Mouse (Mus musculus) testis, adult 2 months (tissue): ENCODE data around the gene Lrrc20. TPM values are rescaled to one million over a fixed set of nuclear protein-coding genes. Genes with fewer than 3 reads are reported as not detected.

Experiments used
- H3K27ac ChIP-seq: fragments of 200-500 bp; 2 replicates; pipeline ENCODE4 v1.5.1; 2012; ENCODE audit warnings: low read depth, low read length; ENCODE audit not compliant: control insufficient read depth, insufficient read depth
- H3K27me3 ChIP-seq: fragments of 200-500 bp; 2 replicates; pipeline ENCODE4 v1.6.1; 2012; ENCODE audit warnings: mild to moderate bottlenecking, low read length, moderate library complexity; ENCODE audit not compliant: control insufficient read depth, insufficient read depth
- H3K36me3 ChIP-seq: fragments of 200-500 bp; 2 replicates; pipeline ENCODE4 v1.6.1; 2012; ENCODE audit warnings: mild to moderate bottlenecking, low read length; ENCODE audit not compliant: control insufficient read depth, insufficient read depth
- H3K4me1 ChIP-seq: fragments of 200-500 bp; 2 replicates; pipeline ENCODE4 v1.6.1; 2012; ENCODE audit warnings: low read length; ENCODE audit not compliant: control insufficient read depth, insufficient read depth
- H3K4me3 ChIP-seq: fragments of 200-500 bp; 2 replicates; pipeline ENCODE4 v1.5.1; 2012; ENCODE audit warnings: low read depth, mild to moderate bottlenecking, low read length, moderate library complexity, mixed read lengths; ENCODE audit not compliant: control insufficient read depth
- CTCF ChIP-seq: fragments of 200-500 bp; IDR thresholded peaks from 2 replicates; pipeline ENCODE4 v1.5.1; 2012; ENCODE audit warnings: low read depth, mild to moderate bottlenecking, inconsistent platforms, low read length, moderate library complexity; ENCODE audit not compliant: control insufficient read depth, insufficient read depth, insufficient replicate concordance
- POLR2A ChIP-seq: fragments of 200-500 bp; IDR thresholded peaks from 2 replicates; pipeline ENCODE4 v1.6.1; 2012; ENCODE audit warnings: low read depth, mild to moderate bottlenecking, inconsistent platforms, low read length, moderate library complexity; ENCODE audit not compliant: control insufficient read depth
- polyA plus RNA-seq: library from polyadenylated mRNA; depleted of rRNA; stranded (reverse); fragments of >200 nt; gene quantifications from 2 replicates; pipeline ENCODE4 v1.2.3, GENCODE M21; 2012

Gene Lrrc20
- polyA plus RNA-seq, 1 experiment: 3.3 TPM

GRCm38 (mm10) chr10:61517296-61518071 lies 41.9 kb downstream of the Lrrc20 start:
- no peaks in the 10 kb centered on the region for H3K36me3 ChIP-seq
- H3K27me3 ChIP-seq: no peaks in the 10 kb centered on the region
- no peaks in the 10 kb centered on the region; the same call in 1 of the 2 replicates for H3K4me1 ChIP-seq
- TF ChIP-seq POLR2A (no peak), CTCF (no peak)
- no peak overlapping the region for H3K27ac ChIP-seq
- H3K4me3 ChIP-seq: no peak overlapping the region

- Histone ChIP-seq H3K36me3 (no peaks in the 10 kb centered on the region), H3K27me3 (no peaks in the 10 kb centered on the region), H3K4me1 (no peaks in the 10 kb centered on the region; the same call in 1 of the 2 replicates), H3K27ac (no peak overlapping the region), H3K4me3 (no peak overlapping the region)
- TF ChIP-seq POLR2A (no peak), CTCF (no peak)
Observed at GRCm38 (mm10) chr10:61518320-61518719, 42.7 kb downstream of the Lrrc20 start.

DNA sequence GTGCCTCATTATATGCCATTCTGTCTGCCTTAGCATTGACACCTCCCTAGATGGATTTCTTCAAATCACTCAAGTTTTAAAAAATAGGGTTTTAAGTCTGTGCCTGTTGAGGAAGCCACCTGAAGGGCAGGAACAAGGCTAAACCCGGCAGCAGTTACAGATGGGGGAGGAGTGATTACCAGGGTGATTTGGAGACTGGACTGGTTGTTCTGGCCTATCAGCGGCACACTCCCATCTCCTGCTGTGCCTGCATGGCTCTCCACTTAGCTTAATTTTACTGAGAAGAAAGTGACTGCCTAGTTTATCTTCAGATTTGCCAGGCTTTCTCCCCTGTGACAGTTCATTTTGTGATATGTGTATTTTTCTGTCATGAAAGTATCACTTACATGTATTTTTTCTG lies 43.9 kb downstream of the Lrrc20 start:
- TF ChIP-seq CTCF: no peak
- TF ChIP-seq POLR2A: no peak
- H3K27me3 ChIP-seq: no peaks in the 10 kb centered on the region

GRCm38 (mm10) chr10:61520714-61521113 lies 45.1 kb downstream of the Lrrc20 start:
- H3K4me3 ChIP-seq: no peak overlapping the region
- H3K27ac ChIP-seq: no peak overlapping the region
- H3K4me1 ChIP-seq: no peaks in the 10 kb centered on the region; the same call in 1 of the 2 replicates
- H3K36me3 ChIP-seq: no peaks in the 10 kb centered on the region
- TF ChIP-seq POLR2A (no peak), CTCF (no peak)
- no peaks in the 10 kb centered on the region for H3K27me3 ChIP-seq

More for the DNA sequence above, 43.9 kb downstream of the Lrrc20 start:
- no peaks in the 10 kb centered on the region; the same call in 1 of the 2 replicates for H3K4me1 ChIP-seq
- no peaks in the 10 kb centered on the region for H3K36me3 ChIP-seq
- H3K4me3 ChIP-seq: no peak overlapping the region
- H3K27ac ChIP-seq: no peak overlapping the region

- Histone ChIP-seq H3K4me1 (peaks cover 3% of the 10 kb centered on the region), H3K4me3 (no peak overlapping the region), H3K27me3 (no peaks in the 10 kb centered on the region), H3K36me3 (no peaks in the 10 kb centered on the region), H3K27ac (no peak overlapping the region)
- TF ChIP-seq POLR2A (no peak), CTCF (no peak)
Observed at GRCm38 (mm10) chr10:61530936-61531335, 55.3 kb downstream of the Lrrc20 start.

DNA sequence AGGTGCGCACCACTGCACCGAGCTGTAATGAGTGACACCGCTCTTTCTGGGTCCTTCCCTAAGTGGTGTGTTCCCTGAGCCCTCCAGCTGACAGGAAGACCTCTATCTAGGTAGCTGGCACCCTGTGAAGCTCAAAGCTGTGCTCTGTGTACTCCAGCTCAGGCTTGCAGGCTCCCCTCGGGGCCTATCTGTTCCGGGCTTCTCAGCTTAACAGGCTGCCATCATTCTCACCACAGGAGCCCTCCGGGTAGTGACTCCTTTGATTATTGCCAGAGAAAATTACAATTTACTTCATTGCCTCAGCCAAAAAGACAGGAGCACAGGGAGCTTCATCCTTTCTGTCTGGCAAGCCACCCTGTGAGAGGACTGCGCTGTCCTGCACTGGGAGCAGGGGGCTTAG lies 57.7 kb downstream of the Lrrc20 start:
- Histone ChIP-seq H3K4me3 (no peak overlapping the region), H3K27me3 (no peaks in the 10 kb centered on the region), H3K4me1 (peaks cover 5% of the 10 kb centered on the region), H3K27ac (no peak overlapping the region), H3K36me3 (no peaks in the 10 kb centered on the region)
- TF ChIP-seq CTCF: no peak
- no peak for TF ChIP-seq POLR2A

DNA sequence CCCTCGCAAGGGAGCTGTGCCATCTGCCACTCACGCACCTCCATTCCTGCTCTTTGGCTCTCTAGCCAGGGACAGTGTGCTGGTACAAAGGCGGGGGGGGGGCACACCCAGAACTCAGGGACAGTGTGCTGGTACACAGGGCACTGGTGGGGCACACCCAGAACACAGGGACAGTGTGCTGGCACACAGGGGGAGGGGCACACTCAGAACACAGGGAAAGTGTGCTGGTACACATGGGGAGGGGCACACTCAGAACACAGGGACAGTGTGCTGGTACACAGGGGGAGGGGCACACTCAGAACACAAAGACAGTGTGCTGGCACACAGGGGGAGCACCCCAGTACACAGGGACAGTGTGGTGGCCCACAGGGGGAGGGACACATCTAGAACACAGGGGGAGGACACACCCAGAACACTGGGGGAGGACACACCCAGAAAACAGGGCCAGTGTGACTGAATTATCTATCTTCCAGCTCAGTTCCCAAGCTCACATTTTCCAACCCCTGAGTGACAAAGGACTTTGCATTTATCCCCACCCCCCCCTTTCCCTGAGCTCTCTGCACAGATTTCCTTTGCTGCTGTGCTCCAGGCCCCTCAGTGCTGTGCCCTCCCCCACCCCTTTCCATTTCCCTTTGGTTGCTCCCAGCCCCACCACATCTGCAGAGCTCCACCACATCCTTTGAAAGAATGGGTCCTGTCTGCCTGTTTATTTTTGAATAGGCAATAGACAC lies 58.9 kb downstream of the Lrrc20 start:
- Histone ChIP-seq H3K27me3 (no peaks in the 10 kb centered on the region), H3K4me3 (no peak overlapping the region), H3K36me3 (no peaks in the 10 kb centered on the region), H3K4me1 (peaks cover 5% of the 10 kb centered on the region), H3K27ac (peak overlapping the region; percentile 56)
- TF ChIP-seq CTCF (no peak), POLR2A (no peak)
